Mouse (Mus musculus): ENCODE measurements around the gene Gcsam. TPM values are rescaled to one million over a fixed set of nuclear protein-coding genes. Genes with fewer than 3 reads are reported as not detected.

The Gcsam gene
- polyA plus RNA-seq, 1 experiment from 2014 or later: 1.5 TPM

GRCm38 (mm10) chr16:45635826-45636225, 25.6 kb downstream of the Gcsam start:
- Histone ChIP-seq H3K27ac (replicated peaks; ENCODE audit: low read depth, low read length) (no peak overlapping the region), H3K9ac (ENCODE audit: low read depth, low read length) (no peak overlapping the region), H3K4me2 (ENCODE audit: low read depth, low read length) (no peak overlapping the region), H3K4me3 (ENCODE audit: low read depth, low read length) (no peak overlapping the region), H3K4me1 (ENCODE audit: control insufficient read depth, insufficient read depth, low read length) (no peaks in the 10 kb centered on the region), H3K9me3 (ENCODE audit: control insufficient read depth, low read length) (no peaks in the 10 kb centered on the region), H3K36me3 (ENCODE audit: control insufficient read depth, insufficient read depth, low read length) (no peaks in the 10 kb centered on the region), H3K27me3 (replicated peaks; ENCODE audit: control insufficient read depth, insufficient read depth, low read length) (no peaks in the 10 kb centered on the region)
- ATAC-seq (ENCODE audit: low read depth) (no peak), DNase-seq (ENCODE audit: low spot score) (no peak)
- 84% methylated on average over 2 of the region's 2 CpGs for WGBS

- Histone ChIP-seq H3K4me1 (ENCODE audit: control insufficient read depth, insufficient read depth, low read length) (no peaks in the 10 kb centered on the region), H3K9me3 (ENCODE audit: control insufficient read depth, low read length) (no peaks in the 10 kb centered on the region), H3K9ac (ENCODE audit: low read depth, low read length) (no peak overlapping the region), H3K27me3 (replicated peaks; ENCODE audit: control insufficient read depth, insufficient read depth, low read length) (no peaks in the 10 kb centered on the region), H3K4me3 (ENCODE audit: low read depth, low read length) (no peak overlapping the region), H3K4me2 (ENCODE audit: low read depth, low read length) (no peak overlapping the region), H3K27ac (replicated peaks; ENCODE audit: low read depth, low read length) (no peak overlapping the region), H3K36me3 (ENCODE audit: control insufficient read depth, insufficient read depth, low read length) (no peaks in the 10 kb centered on the region)
- WGBS: 76% methylated on average over 10 of the region's 10 CpGs
- ATAC-seq (ENCODE audit: low read depth) (0 out of 2 replicates have a peak, but pooled peaks have one; percentile 44), DNase-seq (ENCODE audit: low spot score) (no peak)
Measured at GRCm38 (mm10) chr16:45640070-45640762, 30.0 kb downstream of the Gcsam start.

DNA sequence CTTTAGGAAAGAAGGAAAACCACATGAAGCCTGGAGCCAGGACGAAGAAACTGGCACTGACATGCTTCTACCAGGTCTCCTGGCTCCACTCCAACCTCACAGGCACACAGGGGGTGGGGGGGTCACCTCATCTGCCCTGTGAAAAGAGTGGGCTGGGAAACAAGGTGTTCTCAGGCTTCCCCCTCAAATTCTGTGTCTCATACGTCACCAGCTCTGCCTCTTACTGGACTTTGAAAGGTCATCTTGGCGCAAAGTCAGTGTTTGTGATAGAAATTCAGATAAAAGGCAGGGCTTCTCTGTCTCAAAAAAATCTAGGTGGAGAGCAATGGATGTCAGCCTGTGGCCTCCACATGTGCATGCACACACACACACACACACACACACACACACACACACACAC, 31.1 kb downstream of the Gcsam start:
- H3K9me3 ChIP-seq (ENCODE audit: control insufficient read depth, low read length): no peaks in the 10 kb centered on the region
- no peak overlapping the region for H3K4me2 ChIP-seq (ENCODE audit: low read depth, low read length)
- H3K4me1 ChIP-seq (ENCODE audit: control insufficient read depth, insufficient read depth, low read length): no peaks in the 10 kb centered on the region
- WGBS: 54% methylated on average over 3 of the region's 3 CpGs
- no peak for ATAC-seq (ENCODE audit: low read depth)
- DNase-seq (ENCODE audit: low spot score): no peak
- no peak overlapping the region for H3K27ac ChIP-seq (replicated peaks; ENCODE audit: low read depth, low read length)
- H3K27me3 ChIP-seq (replicated peaks; ENCODE audit: control insufficient read depth, insufficient read depth, low read length): no peaks in the 10 kb centered on the region
- no peak overlapping the region for H3K9ac ChIP-seq (ENCODE audit: low read depth, low read length)
- no peaks in the 10 kb centered on the region for H3K36me3 ChIP-seq (ENCODE audit: control insufficient read depth, insufficient read depth, low read length)
- H3K4me3 ChIP-seq (ENCODE audit: low read depth, low read length): no peak overlapping the region

DNA sequence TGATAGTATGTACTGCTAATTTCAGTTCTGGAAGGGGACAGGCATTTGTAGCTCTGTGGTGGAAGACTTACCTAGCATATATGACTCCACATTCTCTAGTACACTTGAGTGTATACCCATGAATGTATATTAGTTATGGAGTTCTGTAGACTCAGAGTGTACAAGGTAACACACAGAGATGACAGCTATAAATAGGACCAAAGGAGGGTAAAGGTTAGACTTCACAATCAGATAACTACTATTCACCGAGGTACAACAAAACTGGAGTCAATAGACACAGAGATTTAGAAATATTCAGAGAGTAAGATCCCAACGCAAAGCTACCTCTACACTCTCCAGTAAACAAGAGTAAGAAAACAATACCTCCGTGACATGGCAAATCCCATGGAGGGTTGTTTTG, 33.8 kb downstream of the Gcsam start:
- H3K9ac ChIP-seq (ENCODE audit: low read depth, low read length): no peak overlapping the region
- no peak overlapping the region for H3K4me3 ChIP-seq (ENCODE audit: low read depth, low read length)
- H3K4me1 ChIP-seq (ENCODE audit: control insufficient read depth, insufficient read depth, low read length): no peaks in the 10 kb centered on the region
- no peak overlapping the region for H3K4me2 ChIP-seq (ENCODE audit: low read depth, low read length)
- no peak for DNase-seq (ENCODE audit: low spot score)
- H3K9me3 ChIP-seq (ENCODE audit: control insufficient read depth, low read length): no peaks in the 10 kb centered on the region
- no peaks in the 10 kb centered on the region for H3K27me3 ChIP-seq (replicated peaks; ENCODE audit: control insufficient read depth, insufficient read depth, low read length)
- H3K27ac ChIP-seq (replicated peaks; ENCODE audit: low read depth, low read length): no peak overlapping the region
- ATAC-seq (ENCODE audit: low read depth): no peak
- 84% methylated on average over 3 of the region's 3 CpGs for WGBS
- H3K36me3 ChIP-seq (ENCODE audit: control insufficient read depth, insufficient read depth, low read length): no peaks in the 10 kb centered on the region

DNA sequence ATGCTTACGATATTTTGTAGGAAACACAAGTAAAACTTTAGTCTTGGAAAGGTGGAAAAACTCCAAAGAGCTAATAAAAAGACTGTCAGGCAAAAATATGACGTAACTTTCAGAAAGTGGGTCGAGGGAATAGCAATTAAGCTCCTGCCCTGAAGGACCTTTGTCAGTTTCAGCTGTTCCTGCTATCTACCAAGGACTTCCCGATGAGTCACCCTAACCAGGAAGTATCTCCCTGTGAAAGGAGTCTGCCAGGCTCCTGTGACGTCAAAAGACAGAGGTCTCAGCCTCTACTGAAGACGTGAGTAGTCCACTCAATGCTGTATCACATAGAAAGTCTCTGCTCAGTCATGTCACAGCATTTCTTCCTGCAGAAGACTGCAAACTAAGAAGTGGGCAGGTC, 34.2 kb downstream of the Gcsam start:
- WGBS: 68% methylated on average over 6 of the region's 6 CpGs
- H3K9me3 ChIP-seq (ENCODE audit: control insufficient read depth, low read length): no peaks in the 10 kb centered on the region
- H3K36me3 ChIP-seq (ENCODE audit: control insufficient read depth, insufficient read depth, low read length): no peaks in the 10 kb centered on the region
- H3K27ac ChIP-seq (replicated peaks; ENCODE audit: low read depth, low read length): no peak overlapping the region
- H3K4me2 ChIP-seq (ENCODE audit: low read depth, low read length): no peak overlapping the region
- H3K4me3 ChIP-seq (ENCODE audit: low read depth, low read length): no peak overlapping the region
- no peak for ATAC-seq (ENCODE audit: low read depth)
- H3K27me3 ChIP-seq (replicated peaks; ENCODE audit: control insufficient read depth, insufficient read depth, low read length): no peaks in the 10 kb centered on the region
- H3K9ac ChIP-seq (ENCODE audit: low read depth, low read length): no peak overlapping the region
- no peaks in the 10 kb centered on the region for H3K4me1 ChIP-seq (ENCODE audit: control insufficient read depth, insufficient read depth, low read length)
- no peak for DNase-seq (ENCODE audit: low spot score)

- H3K27me3 ChIP-seq (replicated peaks; ENCODE audit: control insufficient read depth, insufficient read depth, low read length): peaks cover 13% of the 10 kb centered on the region
- no peak overlapping the region for H3K27ac ChIP-seq (replicated peaks; ENCODE audit: low read depth, low read length)
- 72% methylated on average over 2 of the region's 2 CpGs for WGBS
- H3K4me2 ChIP-seq (ENCODE audit: low read depth, low read length): no peak overlapping the region
- peaks cover 10% of the 10 kb centered on the region; the same call in 1 of the 2 replicates for H3K4me1 ChIP-seq (ENCODE audit: control insufficient read depth, insufficient read depth, low read length)
- ATAC-seq (ENCODE audit: low read depth) (no peak), DNase-seq (ENCODE audit: low spot score) (no peak)
- no peaks in the 10 kb centered on the region for H3K36me3 ChIP-seq (ENCODE audit: control insufficient read depth, insufficient read depth, low read length)
- no peak overlapping the region for H3K9ac ChIP-seq (ENCODE audit: low read depth, low read length)
- H3K9me3 ChIP-seq (ENCODE audit: control insufficient read depth, low read length): no peaks in the 10 kb centered on the region
- no peak overlapping the region for H3K4me3 ChIP-seq (ENCODE audit: low read depth, low read length)
Measured at GRCm38 (mm10) chr16:45651497-45651896, 41.3 kb downstream of the Gcsam start.

GRCm38 (mm10) chr16:45653009-45653933, 43.1 kb downstream of the Gcsam start:
- 13% methylated on average over 17 of the region's 17 CpGs for WGBS
- Histone ChIP-seq H3K27me3 (replicated peaks; ENCODE audit: control insufficient read depth, insufficient read depth, low read length) (peaks cover 13% of the 10 kb centered on the region), H3K9me3 (ENCODE audit: control insufficient read depth, low read length) (no peaks in the 10 kb centered on the region), H3K36me3 (ENCODE audit: control insufficient read depth, insufficient read depth, low read length) (no peaks in the 10 kb centered on the region), H3K4me2 (ENCODE audit: low read depth, low read length) (peak overlapping the region; percentile 59), H3K27ac (replicated peaks; ENCODE audit: low read depth, low read length) (no peak overlapping the region), H3K4me3 (ENCODE audit: low read depth, low read length) (peak overlapping the region; percentile 33), H3K4me1 (ENCODE audit: control insufficient read depth, insufficient read depth, low read length) (peaks cover 10% of the 10 kb centered on the region; the same call in 1 of the 2 replicates), H3K9ac (ENCODE audit: low read depth, low read length) (peak overlapping the region; percentile 43)
- DNase-seq (ENCODE audit: low spot score) (no peak), ATAC-seq (ENCODE audit: low read depth) (no peak)

DNA sequence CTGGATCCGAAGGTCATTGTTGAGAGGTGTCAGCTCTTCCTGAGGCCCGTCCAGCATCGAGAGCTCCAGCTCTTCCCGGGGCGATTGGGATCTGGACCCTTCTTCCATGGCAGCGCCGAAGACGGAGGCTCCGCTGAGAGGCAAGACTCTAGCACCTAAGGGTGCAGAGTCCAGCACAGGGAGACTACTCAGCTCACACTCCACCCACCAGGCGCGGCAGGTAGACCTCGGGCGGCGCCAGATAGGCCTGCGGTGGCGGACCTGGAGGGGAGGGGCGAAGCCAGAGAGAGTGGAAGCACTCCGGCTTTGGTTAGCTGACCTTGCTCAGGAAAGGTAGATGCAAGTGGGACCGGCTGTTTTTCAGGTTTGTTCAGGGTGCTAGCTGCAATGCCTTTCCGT, 43.8 kb downstream of the Gcsam start, which contains the start of gene BC016579:
Gene BC016579 (minus strand): TSS at position 135 of the 399 bp plus-strand sequence.
- H3K36me3 ChIP-seq (ENCODE audit: control insufficient read depth, insufficient read depth, low read length): no peaks in the 10 kb centered on the region
- no peak within 1 kb of the TSS for H3K27ac ChIP-seq (replicated peaks; ENCODE audit: low read depth, low read length)
- H3K9me3 ChIP-seq (ENCODE audit: control insufficient read depth, low read length): no peaks in the 10 kb centered on the region
- H3K9ac ChIP-seq (ENCODE audit: low read depth, low read length): peak within 1 kb of the TSS; percentile 43
- DNase-seq (ENCODE audit: low spot score): no peak
- peaks cover 10% of the 10 kb centered on the region; the same call in 1 of the 2 replicates for H3K4me1 ChIP-seq (ENCODE audit: control insufficient read depth, insufficient read depth, low read length)
- peak within 1 kb of the TSS; percentile 33 for H3K4me3 ChIP-seq (ENCODE audit: low read depth, low read length)
- WGBS: 3% methylated on average over 19 of the region's 20 CpGs
- peaks cover 13% of the 10 kb centered on the region for H3K27me3 ChIP-seq (replicated peaks; ENCODE audit: control insufficient read depth, insufficient read depth, low read length)
- peak; percentile 55 for ATAC-seq (ENCODE audit: low read depth)
- peak within 1 kb of the TSS; percentile 59 for H3K4me2 ChIP-seq (ENCODE audit: low read depth, low read length)

All from embryonic facial prominence, embryonic 14.5 days (tissue).